Mouse (Mus musculus) intestine, embryonic 15.5 days (tissue): ENCODE measurements around the gene Erich4. TPM values are rescaled to one million over a fixed set of nuclear protein-coding genes. Genes with fewer than 3 reads are reported as not detected.

Experiments used
- ATAC-seq: fragments of 200-750 bp; cut with Nextera tagmentation; 2 replicates; pipeline ENCODE4 v1.8.0; 2017; ENCODE audit warnings: moderate TSS enrichment, moderate library complexity
- H3K27ac ChIP-seq: fragments of 300-500 bp; sonication (generic); 2 replicates; pipeline ENCODE4 v1.5.1; 2015; ENCODE audit warnings: mild to moderate bottlenecking, inconsistent platforms
- H3K27me3 ChIP-seq: fragments of 300-500 bp; sonication (generic); replicated peaks from 2 replicates; pipeline ENCODE4 v1.6.1; 2015; ENCODE audit warnings: inconsistent platforms
- H3K36me3 ChIP-seq: fragments of 300-500 bp; sonication (generic); 2 replicates; pipeline ENCODE4 v1.6.1; 2015; ENCODE audit warnings: inconsistent platforms
- H3K4me1 ChIP-seq: fragments of 300-500 bp; sonication (generic); replicated peaks from 2 replicates; pipeline ENCODE4 v1.6.1; 2015; ENCODE audit warnings: inconsistent platforms
- H3K4me2 ChIP-seq: fragments of 300-500 bp; sonication (generic); replicated peaks from 2 replicates; pipeline ENCODE4 v1.6.1; 2015; ENCODE audit warnings: mild to moderate bottlenecking, inconsistent platforms
- H3K4me3 ChIP-seq: fragments of 300-500 bp; sonication (generic); replicated peaks from 2 replicates; pipeline ENCODE4 v1.5.1; 2015; ENCODE audit warnings: inconsistent platforms
- H3K9ac ChIP-seq: fragments of 300-500 bp; sonication (generic); 2 replicates; pipeline ENCODE4 v1.6.1; 2015; ENCODE audit warnings: inconsistent platforms
- H3K9me3 ChIP-seq: fragments of 300-500 bp; sonication (generic); 2 replicates; pipeline ENCODE4 v1.6.1; 2016; ENCODE audit warnings: inconsistent platforms
- WGBS: fragments of 180-500 bp; shearing (Covaris S2); methylation state at CpG from one replicate; pipeline ENCODE4 v1.1.7; 2015; 5-methylcytosine and 5-hydroxymethylcytosine counted together
- polyA plus RNA-seq: library from polyadenylated mRNA; unstranded; fragments of >200 nt; fragmentation: Nextera tagmentation; extraction: Ambion mirVana; gene quantifications from 2 replicates; pipeline ENCODE4 v1.2.1, GENCODE M21; 2015

Gene Erich4
- polyA plus RNA-seq, 1 experiment from 2014 or later = 13.3 TPM

DNA sequence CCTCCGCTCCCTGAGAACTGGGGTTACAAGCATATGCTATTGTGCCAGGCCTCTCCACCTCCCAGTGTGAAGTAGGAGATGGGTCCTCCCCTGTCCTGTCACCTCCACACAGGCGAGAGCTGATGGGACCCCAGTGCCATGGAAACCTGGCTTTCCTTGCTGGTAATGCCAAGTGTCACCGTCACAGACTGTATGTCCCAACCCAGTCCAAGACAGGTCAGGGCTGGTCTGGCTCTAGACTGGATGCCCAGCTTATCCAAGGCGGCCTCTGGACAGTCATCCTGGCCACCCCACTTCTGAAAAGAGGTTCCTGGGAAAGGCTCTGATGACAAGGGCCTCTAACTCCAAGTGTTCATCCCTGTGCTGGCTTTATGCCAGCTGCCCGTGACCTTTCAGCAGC lies 21.4 kb upstream of the Erich4 start:
- Histone ChIP-seq H3K27me3 (no peaks in the 10 kb centered on the region), H3K4me1 (no peaks in the 10 kb centered on the region), H3K4me2 (no peak overlapping the region), H3K4me3 (no peak overlapping the region), H3K9ac (no peak overlapping the region), H3K27ac (no peak overlapping the region), H3K9me3 (no peaks in the 10 kb centered on the region), H3K36me3 (0 out of 2 replicates have a peak, but pooled peaks cover 2% of the 10 kb centered on the region)
- 91% methylated on average over 5 of the region's 5 CpGs for WGBS
- no peak for ATAC-seq

DNA sequence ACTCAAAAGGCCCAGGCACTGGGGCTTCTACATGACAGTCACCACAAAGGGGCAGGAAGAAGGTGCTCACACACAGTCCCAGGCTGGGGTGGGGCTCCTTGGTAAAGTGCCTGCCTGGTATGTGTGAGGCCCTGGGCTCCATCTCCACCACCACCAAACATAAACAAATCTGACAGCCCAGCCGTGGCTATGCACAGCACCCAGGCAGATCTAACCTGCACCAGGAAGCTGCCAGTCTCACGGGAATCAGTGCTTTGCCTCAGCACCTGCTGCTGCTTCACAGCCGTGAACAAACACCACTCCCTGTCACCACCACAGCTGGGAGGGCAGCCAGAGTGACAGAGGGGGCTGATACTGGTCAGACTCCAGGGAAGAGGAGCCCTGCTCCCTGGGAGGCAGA lies 20.7 kb upstream of the Erich4 start:
- Histone ChIP-seq H3K9ac (no peak overlapping the region), H3K36me3 (0 out of 2 replicates have a peak, but pooled peaks cover 2% of the 10 kb centered on the region)
- 27% methylated on average over 3 of the region's 3 CpGs for WGBS

DNA sequence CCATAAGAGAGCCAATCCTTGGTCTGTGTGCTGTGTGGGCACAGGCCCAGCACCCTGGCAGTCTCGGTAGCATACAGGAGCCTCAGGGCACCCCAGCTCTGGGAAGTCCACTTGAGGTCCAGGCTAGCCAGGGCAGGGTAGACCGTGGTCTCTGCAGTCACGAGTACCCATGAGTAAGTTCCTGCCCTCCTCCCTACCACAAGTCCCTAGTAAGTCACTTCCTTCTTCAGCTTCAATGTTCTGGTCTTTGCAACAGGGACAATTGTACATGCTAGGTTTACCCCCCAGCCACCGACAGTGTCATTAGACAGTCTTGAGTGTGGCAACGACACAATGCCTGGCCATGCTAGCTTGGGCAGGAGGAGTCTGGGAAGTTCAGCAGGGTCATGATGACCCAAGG lies 17.0 kb upstream of the Erich4 start:
- Histone ChIP-seq H3K4me2 (no peak overlapping the region), H3K4me1 (peaks cover 11% of the 10 kb centered on the region), H3K27ac (no peak overlapping the region), H3K9me3 (no peaks in the 10 kb centered on the region), H3K4me3 (no peak overlapping the region), H3K9ac (no peak overlapping the region), H3K27me3 (no peaks in the 10 kb centered on the region), H3K36me3 (0 out of 2 replicates have a peak, but pooled peaks cover 13% of the 10 kb centered on the region)
- no peak for ATAC-seq
- 91% methylated on average over 5 of the region's 5 CpGs for WGBS

More for the DNA sequence above, 20.7 kb upstream of the Erich4 start:
- no peak overlapping the region for H3K27ac ChIP-seq
- H3K4me1 ChIP-seq = no peaks in the 10 kb centered on the region
- ATAC-seq = no peak
- H3K9me3 ChIP-seq = no peaks in the 10 kb centered on the region
- H3K4me2 ChIP-seq = no peak overlapping the region
- no peak overlapping the region for H3K4me3 ChIP-seq
- no peaks in the 10 kb centered on the region for H3K27me3 ChIP-seq

DNA sequence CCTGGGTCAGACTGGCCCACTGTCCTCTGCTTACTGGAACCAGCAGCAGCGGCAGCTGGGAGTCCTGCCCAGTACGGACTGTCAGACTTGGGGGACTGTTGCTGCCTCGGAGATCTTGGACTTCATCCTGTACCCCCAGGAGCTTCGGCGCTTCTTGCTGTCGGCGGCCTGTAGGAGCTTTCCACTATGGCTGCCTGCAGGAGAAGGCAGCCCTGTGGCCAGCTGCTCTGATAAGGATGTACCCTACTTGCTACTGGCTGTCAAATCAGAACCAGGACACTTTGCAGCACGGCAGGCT lies 12.6 kb upstream of the Erich4 start:
- no peak for ATAC-seq
- H3K4me2 ChIP-seq = peak overlapping the region; percentile 84
- 56% methylated on average over 8 of the region's 8 CpGs for WGBS
- H3K36me3 ChIP-seq = peaks cover 16% of the 10 kb centered on the region; the same call in 1 of the 2 replicates
- H3K9me3 ChIP-seq = no peaks in the 10 kb centered on the region
- peaks cover 25% of the 10 kb centered on the region for H3K4me1 ChIP-seq
- no peak overlapping the region for H3K27ac ChIP-seq
- H3K4me3 ChIP-seq = peak overlapping the region; percentile 48
- H3K27me3 ChIP-seq = no peaks in the 10 kb centered on the region
- peak overlapping the region; percentile 57 for H3K9ac ChIP-seq

DNA sequence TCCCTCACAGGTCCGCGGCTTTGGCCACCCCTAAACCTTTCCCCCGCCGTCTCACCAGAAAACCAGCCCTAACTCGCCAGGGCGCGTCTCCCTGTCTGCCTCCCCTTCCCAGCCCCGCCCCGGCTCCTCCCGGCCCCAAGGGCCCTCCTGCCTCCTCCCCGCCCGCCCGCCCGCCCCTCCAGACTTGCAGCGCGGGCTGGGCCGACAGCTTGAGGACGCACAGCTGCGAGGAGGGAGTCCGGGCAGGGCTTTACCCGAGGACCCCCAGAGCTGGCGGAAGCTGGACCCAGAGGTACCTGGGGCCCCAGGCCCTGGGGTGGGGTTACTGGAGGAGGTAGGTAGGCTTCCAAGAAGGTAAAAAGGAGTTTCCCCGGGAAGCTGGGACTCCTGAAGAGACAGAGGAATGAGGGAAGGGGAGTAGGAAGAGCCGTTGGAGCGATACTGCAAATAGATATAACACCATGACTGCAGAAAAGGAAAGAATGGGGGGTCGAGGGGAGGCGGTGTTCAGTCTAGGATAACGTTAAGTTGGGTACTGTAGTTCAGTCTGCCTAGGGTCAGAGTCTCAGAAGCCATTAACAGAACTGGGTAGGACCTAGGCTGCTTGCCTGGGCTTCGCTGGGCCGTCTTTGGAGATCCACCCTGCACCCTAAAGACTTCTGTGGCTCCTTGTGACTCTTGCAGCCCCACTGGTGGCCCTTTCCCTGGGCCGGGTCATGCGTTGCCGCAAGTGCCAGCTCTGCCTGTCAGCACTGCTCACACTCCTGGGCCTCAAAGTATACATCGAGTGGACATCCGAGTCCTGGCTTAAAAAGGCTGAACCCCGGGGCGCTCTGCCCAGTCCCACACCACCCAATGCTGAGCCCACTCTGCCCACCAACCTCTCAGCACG lies 12.0 kb upstream of the Erich4 start:
- peaks cover 16% of the 10 kb centered on the region; the same call in 1 of the 2 replicates for H3K36me3 ChIP-seq
- no peaks in the 10 kb centered on the region for H3K27me3 ChIP-seq
- ATAC-seq = peak; percentile 91
- H3K4me3 ChIP-seq = peak overlapping the region; percentile 48
- H3K4me1 ChIP-seq = peaks cover 25% of the 10 kb centered on the region
- H3K4me2 ChIP-seq = peak overlapping the region; percentile 84
- H3K9me3 ChIP-seq = no peaks in the 10 kb centered on the region
- peak overlapping the region; percentile 57 for H3K9ac ChIP-seq
- H3K27ac ChIP-seq = peak overlapping the region; percentile 60
- 15% methylated on average over 37 of the region's 38 CpGs for WGBS

DNA sequence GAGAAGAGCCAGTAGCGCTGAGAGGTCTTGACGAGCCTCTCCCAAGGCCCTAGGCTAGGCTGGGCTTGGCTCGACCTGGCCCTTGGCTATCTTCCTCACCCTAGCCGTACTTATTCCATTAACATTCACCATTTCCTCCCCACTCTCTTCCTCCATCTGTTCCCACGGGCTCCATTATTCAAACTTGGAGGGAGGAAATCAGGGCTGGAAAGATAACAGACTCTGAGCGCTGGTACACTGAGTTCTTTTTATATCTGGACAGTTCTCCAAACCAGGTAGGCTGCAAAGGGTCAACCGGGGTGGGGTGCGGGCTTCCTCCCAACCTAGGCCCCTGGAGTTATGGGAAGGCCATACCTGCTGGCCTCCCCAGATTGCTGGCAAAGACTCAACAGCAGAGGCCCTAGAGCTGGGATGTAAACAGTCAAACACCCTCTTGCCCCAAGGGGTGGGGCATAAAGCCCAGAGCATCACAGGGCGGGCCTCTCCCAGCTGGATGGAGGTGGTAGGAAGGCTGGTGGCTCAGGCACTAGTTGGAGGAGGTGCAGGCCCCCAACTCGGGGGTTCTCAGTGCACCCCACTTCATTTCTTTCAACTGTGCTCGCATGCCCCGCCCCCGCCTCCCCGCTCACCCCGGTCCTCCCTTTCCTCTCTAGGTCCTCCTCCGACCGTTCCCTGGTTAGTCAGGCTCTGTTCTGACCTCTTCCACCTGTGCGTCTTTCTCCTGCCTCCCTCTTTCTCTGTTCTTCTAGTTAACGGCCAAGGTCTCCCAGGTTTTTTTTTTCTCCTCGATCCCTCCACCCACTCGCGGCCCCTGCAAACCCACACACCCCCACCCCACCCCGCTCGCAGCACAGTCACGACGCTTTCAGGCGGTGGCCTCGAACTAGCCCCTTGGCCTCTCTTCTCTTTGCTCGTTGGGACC lies 11.1 kb upstream of the Erich4 start, which contains the start of gene B3gnt8:
TSS of gene B3gnt8 (plus strand) at position 146 of the 922 bp plus-strand sequence.
- Histone ChIP-seq H3K9me3 (no peaks in the 10 kb centered on the region), H3K4me3 (peak within 1 kb of the TSS; percentile 48), H3K9ac (peak within 1 kb of the TSS; percentile 57), H3K36me3 (peaks cover 16% of the 10 kb centered on the region; the same call in 1 of the 2 replicates), H3K27me3 (no peaks in the 10 kb centered on the region), H3K27ac (peak within 1 kb of the TSS; percentile 60), H3K4me1 (peaks cover 25% of the 10 kb centered on the region), H3K4me2 (peak within 1 kb of the TSS; percentile 84)
- ATAC-seq = peak; percentile 55
- 14% methylated on average over 29 of the region's 29 CpGs for WGBS

DNA sequence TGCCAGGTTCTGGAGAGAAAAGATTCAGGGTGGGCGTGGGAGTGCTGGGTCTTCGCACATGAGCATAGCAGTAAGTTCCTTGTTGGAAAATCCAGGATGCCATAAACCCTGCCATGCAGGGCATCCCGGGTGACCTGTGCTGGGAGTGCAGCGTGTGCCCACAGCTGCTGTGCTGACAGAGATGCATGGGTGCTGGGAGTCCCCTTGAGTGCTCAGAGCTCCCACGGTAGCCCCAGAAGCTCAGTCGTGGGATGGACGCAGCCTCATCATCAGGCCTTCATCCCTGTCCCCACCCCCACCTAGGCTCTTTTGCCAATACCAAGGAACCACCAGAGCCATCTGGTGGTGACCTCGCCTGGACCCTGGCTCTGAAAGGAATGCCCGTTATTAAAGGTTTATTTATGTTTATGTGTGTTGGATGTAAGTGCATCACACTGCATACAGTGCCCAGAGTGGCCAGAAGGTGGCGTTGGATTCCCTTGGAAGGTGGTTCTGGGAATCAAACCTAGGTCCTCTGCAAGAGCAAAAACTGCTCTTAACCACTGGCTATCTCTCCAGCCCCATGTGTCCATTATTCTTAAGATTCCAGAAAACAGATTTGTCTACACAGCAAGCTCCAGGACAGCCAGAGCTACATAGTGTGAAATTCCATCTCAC lies 10.0 kb upstream of the Erich4 start:
- WGBS = 74% methylated on average over 10 of the region's 10 CpGs
- no peak overlapping the region for H3K4me2 ChIP-seq

DNA sequence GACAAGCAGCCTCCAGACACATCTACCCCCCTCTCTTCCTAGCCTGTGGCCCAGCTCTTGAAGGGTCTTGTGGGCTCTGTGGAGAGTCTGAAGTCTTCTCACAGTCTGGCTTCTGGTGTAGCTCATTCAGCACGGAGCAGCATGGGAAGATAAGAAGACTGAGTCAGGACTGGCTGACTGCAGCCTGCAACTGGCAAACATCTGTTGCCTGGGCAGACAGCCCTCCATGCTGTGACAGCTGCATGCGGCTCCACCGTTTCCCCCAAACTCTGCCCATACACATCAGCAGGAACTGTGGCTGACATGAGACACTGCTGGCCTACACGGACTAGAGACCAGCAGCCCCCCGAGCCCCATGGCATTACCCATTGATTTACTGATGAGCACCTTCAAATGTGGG lies 9.2 kb upstream of the Erich4 start:
- H3K4me1 ChIP-seq = peaks cover 29% of the 10 kb centered on the region
- no peaks in the 10 kb centered on the region for H3K27me3 ChIP-seq
- no peak overlapping the region for H3K4me2 ChIP-seq
- ATAC-seq = no peak
- peaks cover 7% of the 10 kb centered on the region; the same call in 1 of the 2 replicates for H3K36me3 ChIP-seq
- no peak overlapping the region for H3K4me3 ChIP-seq
- 67% methylated on average over 5 of the region's 5 CpGs for WGBS
- no peaks in the 10 kb centered on the region for H3K9me3 ChIP-seq
- no peak overlapping the region for H3K9ac ChIP-seq
- 0 out of 2 replicates have a peak overlapping the region, but pooled peaks have one; percentile 40 for H3K27ac ChIP-seq

More for the DNA sequence above, 10.0 kb upstream of the Erich4 start:
- no peaks in the 10 kb centered on the region for H3K9me3 ChIP-seq
- peaks cover 25% of the 10 kb centered on the region for H3K4me1 ChIP-seq
- peaks cover 16% of the 10 kb centered on the region; the same call in 1 of the 2 replicates for H3K36me3 ChIP-seq
- no peak overlapping the region for H3K27ac ChIP-seq
- H3K9ac ChIP-seq = no peak overlapping the region
- no peak for ATAC-seq
- H3K27me3 ChIP-seq = no peaks in the 10 kb centered on the region
- no peak overlapping the region for H3K4me3 ChIP-seq

DNA sequence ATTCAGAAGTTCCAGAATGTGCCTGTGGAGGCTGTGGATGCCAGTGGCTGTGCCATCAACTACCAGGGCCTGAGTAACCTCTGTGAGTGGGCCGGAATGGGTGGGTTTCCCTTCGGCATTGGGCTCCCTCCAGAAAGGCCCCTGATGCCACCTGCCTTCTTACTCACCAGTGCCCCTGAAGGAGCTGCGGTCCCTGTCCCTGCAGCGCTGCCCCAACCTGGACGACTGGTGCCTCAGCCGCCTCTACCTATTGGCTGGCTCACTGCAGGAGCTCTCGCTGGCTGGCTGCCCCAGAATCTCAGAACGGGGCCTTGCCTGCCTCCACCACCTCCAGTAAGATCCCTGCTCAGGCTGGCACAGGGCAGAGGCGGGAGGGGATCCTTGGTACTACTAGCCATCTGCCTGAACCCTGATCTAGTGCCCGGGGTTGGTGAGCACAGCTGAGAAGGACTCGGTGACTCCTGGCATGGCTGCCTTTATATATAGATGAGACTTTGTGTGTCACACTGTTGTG lies 8.2 kb upstream of the Erich4 start:
- H3K9me3 ChIP-seq = no peaks in the 10 kb centered on the region
- no peak overlapping the region for H3K27ac ChIP-seq
- no peak overlapping the region for H3K4me3 ChIP-seq
- no peak overlapping the region for H3K4me2 ChIP-seq
- peaks cover 5% of the 10 kb centered on the region; the same call in 1 of the 2 replicates for H3K36me3 ChIP-seq
- H3K27me3 ChIP-seq = no peaks in the 10 kb centered on the region
- H3K4me1 ChIP-seq = peaks cover 28% of the 10 kb centered on the region
- no peak overlapping the region for H3K9ac ChIP-seq
- 91% methylated on average over 11 of the region's 11 CpGs for WGBS
- ATAC-seq = no peak

DNA sequence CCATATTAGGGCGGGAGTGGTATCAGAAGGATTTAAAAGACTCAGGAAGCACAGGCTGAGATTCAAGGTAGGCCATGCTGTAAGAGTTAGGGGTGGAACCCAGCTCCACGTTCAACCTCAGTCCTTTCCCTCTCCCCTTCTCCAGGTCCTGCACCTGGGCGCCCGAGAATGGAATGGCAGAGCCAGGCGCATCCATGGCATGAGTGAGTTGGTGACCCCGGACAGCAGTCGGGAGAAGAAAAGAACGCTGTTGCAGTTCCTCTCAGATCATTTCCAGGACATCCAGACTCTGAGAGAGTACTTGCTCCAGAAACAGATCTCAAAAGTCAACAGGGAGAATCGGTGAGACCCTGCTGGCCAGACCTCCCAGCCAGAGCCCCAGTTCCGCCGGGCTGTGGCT lies 5.1 kb upstream of the Erich4 start:
- ATAC-seq = no peak
- no peaks in the 10 kb centered on the region for H3K9me3 ChIP-seq
- no peak overlapping the region for H3K4me3 ChIP-seq
- no peak overlapping the region for H3K4me2 ChIP-seq
- H3K9ac ChIP-seq = no peak overlapping the region
- peaks cover 11% of the 10 kb centered on the region; the same call in 1 of the 2 replicates for H3K4me1 ChIP-seq
- H3K36me3 ChIP-seq = peaks cover 5% of the 10 kb centered on the region; the same call in 1 of the 2 replicates
- WGBS = 89% methylated on average over 11 of the region's 11 CpGs
- no peaks in the 10 kb centered on the region for H3K27me3 ChIP-seq
- no peak overlapping the region for H3K27ac ChIP-seq

DNA sequence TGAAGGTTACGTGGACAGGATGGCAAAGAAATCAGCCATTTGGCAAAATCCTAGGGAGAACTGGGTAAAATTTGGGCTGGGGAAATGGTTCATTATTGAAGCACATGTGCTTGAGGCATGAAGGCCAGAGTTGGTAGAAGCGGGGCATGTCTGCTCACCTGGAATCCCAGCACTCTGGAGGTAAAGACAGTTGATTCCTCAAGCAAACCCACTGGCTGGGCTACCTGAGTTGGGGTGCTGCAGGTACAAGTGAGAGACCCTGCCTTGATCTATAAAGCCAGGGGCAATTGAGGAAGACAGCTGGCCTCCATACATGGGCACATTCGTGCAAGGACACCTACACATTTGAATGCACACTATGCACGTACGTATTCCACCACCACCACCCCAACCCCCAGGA lies 4.4 kb upstream of the Erich4 start:
- H3K9me3 ChIP-seq = no peaks in the 10 kb centered on the region
- no peak overlapping the region for H3K9ac ChIP-seq
- peaks cover 11% of the 10 kb centered on the region; the same call in 1 of the 2 replicates for H3K4me1 ChIP-seq
- no peaks in the 10 kb centered on the region for H3K27me3 ChIP-seq
- H3K4me2 ChIP-seq = peak overlapping the region; percentile 59
- H3K4me3 ChIP-seq = peak overlapping the region; percentile 58
- WGBS = 94% methylated on average over 5 of the region's 5 CpGs
- no peak overlapping the region for H3K27ac ChIP-seq
- no peak for ATAC-seq
- H3K36me3 ChIP-seq = no peaks in the 10 kb centered on the region
